Mouse (Mus musculus) stomach, embryonic 15.5 days (tissue): Measurements from ENCODE around the gene Tbc1d15. TPM values are rescaled to one million over a fixed set of nuclear protein-coding genes. Genes with fewer than 3 reads are reported as not detected.
A peak's percentile ranks its signal among the peaks of the same experiment; 100 is the strongest.
"Not testable (repeated sequence)": the region's sequence is repeated elsewhere in the genome, so short reads cannot be mapped to it uniquely, and the experiment has no call there.

Source experiments
- ATAC-seq: fragments of 200-750 bp; cut with Nextera tagmentation; 2 replicates; pipeline ENCODE4 v1.8.0; 2017; ENCODE audit warnings: low read depth, moderate number of reproducible peaks, moderate TSS enrichment; ENCODE audit not compliant: insufficient read depth, low FRiP score
- H3K27ac ChIP-seq: fragments of 300-500 bp; sonication (generic); 2 replicates; pipeline ENCODE4 v1.5.1; 2015; ENCODE audit warnings: mild to moderate bottlenecking, inconsistent platforms
- H3K27me3 ChIP-seq: fragments of 300-500 bp; sonication (generic); replicated peaks from 2 replicates; pipeline ENCODE4 v1.6.1; 2015; ENCODE audit warnings: inconsistent platforms
- H3K36me3 ChIP-seq: fragments of 300-500 bp; sonication (generic); 2 replicates; pipeline ENCODE4 v1.6.1; 2015; ENCODE audit warnings: inconsistent platforms
- H3K4me1 ChIP-seq: fragments of 300-500 bp; sonication (generic); 2 replicates; pipeline ENCODE4 v1.6.1; 2015; ENCODE audit warnings: inconsistent platforms
- H3K4me2 ChIP-seq: fragments of 300-500 bp; sonication (generic); 2 replicates; pipeline ENCODE4 v1.6.1; 2015; ENCODE audit warnings: mild to moderate bottlenecking, inconsistent platforms
- H3K4me3 ChIP-seq: fragments of 300-500 bp; sonication (generic); replicated peaks from 2 replicates; pipeline ENCODE4 v1.5.1; 2015; ENCODE audit warnings: inconsistent platforms
- H3K9ac ChIP-seq: fragments of 300-500 bp; sonication (generic); 2 replicates; pipeline ENCODE4 v1.6.1; 2015; ENCODE audit warnings: inconsistent platforms
- H3K9me3 ChIP-seq: fragments of 300-500 bp; sonication (generic); 2 replicates; pipeline ENCODE4 v1.6.1; 2016; ENCODE audit warnings: inconsistent platforms
- WGBS: fragments of 180-500 bp; shearing (Covaris S2); methylation state at CpG from one replicate; pipeline ENCODE4 v1.1.7; 2015; 5-methylcytosine and 5-hydroxymethylcytosine counted together
- polyA plus RNA-seq: library from polyadenylated mRNA; unstranded; fragments of >200 nt; fragmentation: Nextera tagmentation; extraction: Ambion mirVana; gene quantifications from 2 replicates; pipeline ENCODE4 v1.2.1, GENCODE M21; 2015

The Tbc1d15 gene
- polyA plus RNA-seq, 1 experiment from 2014 or later: 65.2 TPM

- H3K36me3 ChIP-seq: no peaks in the 10 kb centered on the region
- no peak overlapping the region for H3K27ac ChIP-seq
- H3K9ac ChIP-seq: no peak overlapping the region
- no peaks in the 10 kb centered on the region for H3K9me3 ChIP-seq
- no peaks in the 10 kb centered on the region for H3K4me1 ChIP-seq
- no peak overlapping the region for H3K4me3 ChIP-seq
- 70% methylated on average over 1 of the region's 1 CpGs for WGBS
- H3K27me3 ChIP-seq: no peaks in the 10 kb centered on the region
- no peak for ATAC-seq
- no peak overlapping the region for H3K4me2 ChIP-seq
Observed at GRCm38 (mm10) chr10:115187390-115187789, 63.9 kb downstream of the Tbc1d15 start.

GRCm38 (mm10) chr10:115184697-115185096, 66.6 kb downstream of the Tbc1d15 start, which contains the start of gene Tph2:
Gene Tph2 (minus strand): TSS chr10:115185022.
- Histone ChIP-seq H3K27ac (no peak within 1 kb of the TSS), H3K4me1 (no peaks in the 10 kb centered on the region), H3K4me2 (no peak within 1 kb of the TSS), H3K9ac (no peak within 1 kb of the TSS), H3K27me3 (no peaks in the 10 kb centered on the region), H3K9me3 (no peaks in the 10 kb centered on the region), H3K36me3 (no peaks in the 10 kb centered on the region), H3K4me3 (no peak within 1 kb of the TSS)
- 5% methylated on average over 9 of the region's 9 CpGs for whole genome bisulfite sequencing
- no peak for ATAC-seq

- 75% methylated on average over 3 of the region's 3 CpGs for WGBS
- no peaks in the 10 kb centered on the region for H3K27me3 ChIP-seq
- no peaks in the 10 kb centered on the region for H3K9me3 ChIP-seq
- no peak overlapping the region for H3K4me2 ChIP-seq
- H3K9ac ChIP-seq: no peak overlapping the region
- no peaks in the 10 kb centered on the region for H3K36me3 ChIP-seq
- no peak overlapping the region for H3K4me3 ChIP-seq
- no peak overlapping the region for H3K27ac ChIP-seq
- ATAC-seq: no peak
- H3K4me1 ChIP-seq: no peaks in the 10 kb centered on the region
Observed at GRCm38 (mm10) chr10:115181034-115181433, 70.2 kb downstream of the Tbc1d15 start.

- not testable (repeated sequence) for ATAC-seq, H3K9me3 ChIP-seq, H3K27ac ChIP-seq, H3K36me3 ChIP-seq, H3K9ac ChIP-seq, H3K4me2 ChIP-seq, H3K4me1 ChIP-seq, H3K27me3 ChIP-seq, H3K4me3 ChIP-seq
- 63% methylated on average over 6 of the region's 6 CpGs for WGBS
Observed at GRCm38 (mm10) chr10:115178019-115178418, 73.2 kb downstream of the Tbc1d15 start.

DNA sequence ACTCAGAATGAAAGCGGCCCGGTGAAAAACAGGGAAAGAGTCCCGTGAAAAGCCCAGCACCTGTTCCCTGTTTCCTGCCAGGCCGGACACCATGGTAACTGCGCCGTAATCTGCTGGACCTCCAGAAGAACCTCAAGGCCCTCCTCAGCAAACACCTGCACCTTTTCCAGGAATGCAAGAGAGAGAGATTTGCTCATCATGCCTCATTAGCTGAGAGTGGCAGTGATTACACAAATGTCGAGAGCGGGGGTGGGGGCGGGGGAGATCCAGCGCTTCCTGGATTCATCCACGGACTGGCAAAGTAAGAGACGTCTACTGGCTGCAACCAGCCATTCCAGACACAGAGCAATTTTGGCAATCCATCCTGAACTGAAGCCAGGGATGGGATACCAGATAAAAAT, 75.7 kb downstream of the Tbc1d15 start:
- no peaks in the 10 kb centered on the region for H3K9me3 ChIP-seq
- no peak overlapping the region for H3K9ac ChIP-seq
- 43% methylated on average over 12 of the region's 12 CpGs for WGBS
- no peaks in the 10 kb centered on the region for H3K27me3 ChIP-seq
- no peaks in the 10 kb centered on the region for H3K36me3 ChIP-seq
- no peak overlapping the region for H3K27ac ChIP-seq
- peak overlapping the region; percentile 25; the same call in 1 of the 2 replicates for H3K4me2 ChIP-seq
- no peak for ATAC-seq
- no peak overlapping the region for H3K4me3 ChIP-seq
- no peaks in the 10 kb centered on the region for H3K4me1 ChIP-seq

GRCm38 (mm10) chr10:115173336-115173735, 77.9 kb downstream of the Tbc1d15 start:
- Histone ChIP-seq H3K4me1 (no peaks in the 10 kb centered on the region), H3K27ac (no peak overlapping the region), H3K9me3 (no peaks in the 10 kb centered on the region), H3K4me2 (no peak overlapping the region), H3K27me3 (no peaks in the 10 kb centered on the region), H3K4me3 (no peak overlapping the region), H3K9ac (no peak overlapping the region), H3K36me3 (no peaks in the 10 kb centered on the region)
- no peak for ATAC-seq
- 69% methylated on average over 10 of the region's 10 CpGs for WGBS

GRCm38 (mm10) chr10:115171351-115171818, 79.9 kb downstream of the Tbc1d15 start:
- WGBS: 32% methylated on average over 8 of the region's 8 CpGs
- H3K27ac ChIP-seq: no peak overlapping the region
- no peaks in the 10 kb centered on the region for H3K36me3 ChIP-seq
- H3K4me1 ChIP-seq: no peaks in the 10 kb centered on the region
- H3K4me2 ChIP-seq: no peak overlapping the region
- no peaks in the 10 kb centered on the region for H3K27me3 ChIP-seq
- no peaks in the 10 kb centered on the region for H3K9me3 ChIP-seq
- ATAC-seq: peak; percentile 39; the same call in 1 of the 2 replicates
- H3K9ac ChIP-seq: no peak overlapping the region
- no peak overlapping the region for H3K4me3 ChIP-seq

GRCm38 (mm10) chr10:115170496-115171350, 80.5 kb downstream of the Tbc1d15 start:
- Histone ChIP-seq H3K4me1 (no peaks in the 10 kb centered on the region), H3K27me3 (no peaks in the 10 kb centered on the region), H3K36me3 (no peaks in the 10 kb centered on the region), H3K4me3 (no peak overlapping the region), H3K9ac (no peak overlapping the region), H3K9me3 (no peaks in the 10 kb centered on the region), H3K27ac (no peak overlapping the region), H3K4me2 (no peak overlapping the region)
- ATAC-seq: no peak
- 79% methylated on average over 7 of the region's 7 CpGs for WGBS

DNA sequence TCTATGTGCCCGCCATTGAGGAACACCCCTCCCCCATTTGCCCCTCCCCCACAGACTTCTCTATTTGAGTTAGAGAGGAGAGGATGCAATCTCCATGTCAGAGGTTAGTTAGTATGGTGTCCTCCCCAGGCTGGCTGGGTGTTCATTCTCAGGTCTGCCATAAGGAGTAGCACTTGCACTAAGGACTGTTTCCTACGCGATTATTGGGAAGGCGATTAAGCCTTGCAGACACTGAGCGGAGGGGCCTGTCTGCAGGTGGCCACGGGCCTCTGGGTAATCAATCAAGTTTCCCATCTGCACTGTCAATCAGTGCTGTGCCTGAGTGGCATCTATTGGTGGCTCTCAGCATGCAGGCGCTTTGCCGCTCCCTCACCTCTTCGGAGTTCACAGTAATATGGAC, 81.9 kb downstream of the Tbc1d15 start:
- H3K27me3 ChIP-seq: no peaks in the 10 kb centered on the region
- H3K4me3 ChIP-seq: no peak overlapping the region
- H3K27ac ChIP-seq: no peak overlapping the region
- H3K36me3 ChIP-seq: no peaks in the 10 kb centered on the region
- no peaks in the 10 kb centered on the region for H3K4me1 ChIP-seq
- ATAC-seq: no peak
- WGBS: 29% methylated on average over 9 of the region's 9 CpGs
- H3K9me3 ChIP-seq: no peaks in the 10 kb centered on the region
- no peak overlapping the region for H3K4me2 ChIP-seq
- no peak overlapping the region for H3K9ac ChIP-seq

- Histone ChIP-seq H3K4me3 (no peak overlapping the region), H3K4me2 (no peak overlapping the region), H3K9ac (no peak overlapping the region), H3K4me1 (no peaks in the 10 kb centered on the region), H3K27ac (no peak overlapping the region), H3K36me3 (no peaks in the 10 kb centered on the region), H3K27me3 (no peaks in the 10 kb centered on the region), H3K9me3 (no peaks in the 10 kb centered on the region)
- no peak for ATAC-seq
- WGBS: 66% methylated on average over 5 of the region's 5 CpGs
Observed at GRCm38 (mm10) chr10:115160289-115160688, 91.0 kb downstream of the Tbc1d15 start.
